Mouse (Mus musculus): Measurements from ENCODE around the gene Fancc. TPM values are rescaled to one million over a fixed set of nuclear protein-coding genes. Genes with fewer than 3 reads are reported as not detected.
"Not testable (repeated sequence)": the region's sequence is repeated elsewhere in the genome, so short reads cannot be mapped to it uniquely, and the experiment has no call there.

Fancc gene
- total RNA-seq, 4 experiments from 2014 or later: 2.4 to 4.1 (median 3.5) TPM

DNA sequence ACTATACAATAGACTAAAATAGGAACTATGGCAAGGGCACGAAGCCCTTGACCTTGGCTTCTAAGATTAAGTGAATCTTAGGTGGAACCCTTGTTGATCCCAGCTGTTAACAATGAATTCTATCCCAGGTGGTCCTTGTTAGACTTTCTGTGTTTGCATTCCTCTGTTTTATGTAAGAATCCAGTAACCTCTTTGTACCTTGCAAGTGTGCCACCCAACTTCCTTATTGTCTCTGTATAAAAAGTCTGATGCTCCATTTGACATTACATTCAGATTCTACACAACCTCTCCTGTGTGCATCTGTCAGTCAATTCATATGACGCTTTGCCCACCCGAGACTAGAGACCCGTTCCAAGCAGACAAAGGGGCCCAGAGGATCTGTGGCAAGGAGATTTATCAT lies 143.8 kb downstream of the Fancc start:
- not testable (repeated sequence) for DNase-seq (ENCODE audit: low spot score)

DNA sequence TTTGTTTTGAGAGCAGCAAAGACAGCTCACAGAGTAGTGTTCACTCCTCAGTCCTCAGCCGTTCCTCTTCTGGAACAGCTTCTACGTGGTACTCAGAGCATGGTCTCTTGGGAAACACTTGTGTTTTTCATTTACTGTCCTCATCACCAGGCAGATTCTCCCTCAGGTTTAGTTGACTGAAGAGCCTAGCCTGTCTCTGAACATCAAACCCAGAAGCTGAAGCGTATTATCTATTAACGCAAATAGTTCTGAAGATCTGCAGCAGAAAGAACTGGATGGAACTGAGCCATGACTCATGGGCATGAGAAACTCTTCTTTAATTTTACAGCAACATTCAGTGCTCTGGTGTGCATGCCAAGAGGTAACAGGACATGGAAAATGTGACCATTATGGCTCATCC lies 147.0 kb downstream of the Fancc start:
- DNase-seq (ENCODE audit: low spot score): no peak

DNA sequence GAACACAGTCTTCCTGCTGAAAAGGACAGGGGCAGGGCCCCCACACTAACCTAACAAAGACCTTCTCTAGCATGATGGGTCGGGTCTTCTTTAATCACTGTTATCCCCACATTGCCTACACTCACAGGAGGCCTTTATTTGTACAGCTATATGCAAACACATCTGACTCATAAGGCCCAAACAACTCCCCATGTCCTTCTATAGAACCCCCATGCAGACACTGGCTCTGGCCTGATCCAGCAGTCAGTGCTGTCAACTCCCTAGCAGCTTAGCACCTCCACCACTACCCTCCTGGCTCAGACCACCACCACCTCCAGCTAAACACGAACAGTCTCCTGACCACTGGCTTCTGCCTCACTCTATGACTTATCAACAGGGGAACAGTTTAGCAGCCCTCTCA lies 149.4 kb downstream of the Fancc start:
- no peak for DNase-seq (ENCODE audit: low spot score)

DNA sequence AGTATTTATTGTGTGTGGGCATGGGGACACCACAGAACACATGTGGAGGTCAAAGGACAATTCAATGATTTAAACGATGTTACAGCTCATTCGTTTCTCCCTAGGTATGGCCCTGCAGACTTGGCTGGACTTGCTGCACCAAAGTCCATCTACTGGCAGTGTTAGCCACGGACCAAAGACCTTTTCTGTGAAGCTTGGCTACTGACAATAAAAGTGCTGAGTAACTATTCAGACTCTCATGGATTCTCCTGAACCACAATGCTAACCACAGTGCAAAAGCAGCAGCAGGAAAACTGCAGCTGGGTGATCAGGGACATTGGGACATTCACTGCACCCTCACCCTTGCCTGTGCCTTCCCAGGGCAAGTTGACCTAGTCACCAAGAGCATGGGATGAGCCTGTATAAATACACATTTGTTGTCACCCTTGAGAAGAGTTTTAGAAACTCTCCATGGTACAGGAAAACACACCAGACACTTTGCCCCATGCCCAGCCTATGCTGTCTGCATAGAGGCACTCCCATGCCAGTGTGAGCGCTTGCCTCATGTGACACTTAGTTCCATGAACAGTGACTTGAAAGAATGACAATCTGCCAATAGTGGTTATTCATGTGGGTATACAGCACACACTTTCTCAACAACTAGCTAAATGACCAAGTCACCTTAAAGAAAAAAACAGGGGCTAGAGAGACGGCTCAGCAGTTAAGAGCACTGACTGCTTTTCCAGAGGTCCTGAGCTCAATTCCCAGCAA lies 151.4 kb downstream of the Fancc start:
- no peak for DNase-seq (ENCODE audit: low spot score)

DNA sequence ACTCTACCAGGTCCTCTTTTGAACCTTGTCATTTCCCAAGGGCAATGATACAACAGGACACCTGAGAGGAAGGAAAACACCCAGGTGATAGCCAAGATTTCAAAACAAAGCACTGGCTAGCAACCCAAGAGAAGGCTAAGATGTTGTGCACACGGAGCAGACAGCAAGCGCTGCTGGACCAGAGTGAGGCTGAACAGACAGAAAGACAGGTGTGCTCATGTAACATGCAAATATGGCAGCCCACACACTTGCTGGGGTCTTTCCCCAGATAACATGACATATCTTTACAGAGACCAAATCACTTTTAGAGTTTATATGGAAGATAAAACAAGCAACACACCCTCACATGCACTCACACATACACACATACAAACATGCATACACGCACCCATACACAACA lies 152.6 kb downstream of the Fancc start:
- no peak for DNase-seq (ENCODE audit: low spot score)

DNA sequence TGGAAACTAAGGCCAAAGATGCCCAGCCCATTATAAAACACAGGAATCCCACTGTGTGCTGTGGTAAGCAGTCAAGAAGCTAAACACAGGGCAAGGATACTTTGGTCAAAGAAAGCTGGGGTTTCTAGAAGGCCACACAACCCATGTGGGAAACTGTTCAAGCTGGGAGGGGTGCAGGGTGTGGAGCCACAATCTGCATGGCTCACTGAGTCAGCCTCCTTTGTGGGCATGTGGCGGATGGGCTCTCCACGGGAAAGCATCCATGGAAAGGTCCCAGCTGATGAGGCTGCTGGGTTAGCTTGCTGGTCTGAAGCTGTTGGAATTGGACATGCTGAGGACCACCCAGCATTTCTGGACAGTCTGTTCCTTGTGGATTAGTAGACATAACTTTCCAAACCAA lies 154.3 kb downstream of the Fancc start:
- no peak for DNase-seq (ENCODE audit: low spot score)

DNA sequence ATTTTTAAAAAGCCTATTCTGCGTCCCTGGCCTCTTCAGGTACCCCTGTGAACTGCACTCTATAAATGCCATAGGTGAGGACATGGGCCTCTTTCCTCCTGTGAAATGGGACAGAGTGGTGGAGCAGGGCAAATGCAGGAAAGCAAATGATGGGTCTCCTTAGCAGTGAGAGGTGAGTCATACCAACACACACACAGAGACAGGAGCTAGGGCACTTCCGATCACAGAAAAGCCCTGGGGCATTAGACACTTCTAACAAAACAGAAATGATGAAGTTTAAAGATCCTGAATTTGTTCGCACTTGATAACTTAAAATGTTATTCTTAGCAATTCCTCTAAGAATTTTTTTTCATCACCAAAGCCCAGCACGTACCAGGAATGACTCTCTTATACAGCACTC lies 157.1 kb downstream of the Fancc start:
- no peak for DNase-seq (ENCODE audit: low spot score)

DNA sequence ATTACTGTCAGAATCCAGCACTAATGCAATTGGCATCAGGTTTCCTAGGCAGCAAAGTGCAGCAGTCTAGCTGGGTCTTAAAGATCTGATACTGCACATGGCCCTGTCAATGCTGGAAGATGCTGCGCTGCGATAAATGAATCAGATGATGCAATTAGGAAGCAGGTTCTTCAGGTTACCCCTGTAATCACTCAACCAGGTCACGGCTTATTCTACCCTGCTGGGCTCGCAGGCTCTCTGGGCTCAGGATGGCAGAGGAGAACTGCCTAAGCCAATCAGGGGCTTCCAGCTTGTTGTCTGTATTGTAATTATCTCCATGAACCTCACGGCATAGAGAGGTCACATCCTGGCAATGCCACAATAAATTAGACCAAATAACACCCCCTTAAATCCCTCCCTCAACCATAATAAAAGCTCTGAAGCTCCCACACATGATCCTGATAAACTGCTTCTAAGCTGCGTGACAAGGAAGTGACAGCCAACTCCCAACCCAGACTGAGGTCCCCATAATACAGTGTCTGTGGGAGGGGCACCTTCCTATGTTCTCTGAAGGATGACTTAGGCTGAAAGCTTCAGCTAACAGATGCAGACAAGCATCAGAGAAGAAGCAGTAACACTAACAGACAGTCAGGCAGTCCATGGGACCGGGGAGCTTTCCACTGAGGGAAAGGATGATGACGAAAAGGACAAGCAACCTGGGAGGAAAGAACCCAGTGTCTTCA lies 159.7 kb downstream of the Fancc start:
- DNase-seq (ENCODE audit: low spot score): no peak

DNA sequence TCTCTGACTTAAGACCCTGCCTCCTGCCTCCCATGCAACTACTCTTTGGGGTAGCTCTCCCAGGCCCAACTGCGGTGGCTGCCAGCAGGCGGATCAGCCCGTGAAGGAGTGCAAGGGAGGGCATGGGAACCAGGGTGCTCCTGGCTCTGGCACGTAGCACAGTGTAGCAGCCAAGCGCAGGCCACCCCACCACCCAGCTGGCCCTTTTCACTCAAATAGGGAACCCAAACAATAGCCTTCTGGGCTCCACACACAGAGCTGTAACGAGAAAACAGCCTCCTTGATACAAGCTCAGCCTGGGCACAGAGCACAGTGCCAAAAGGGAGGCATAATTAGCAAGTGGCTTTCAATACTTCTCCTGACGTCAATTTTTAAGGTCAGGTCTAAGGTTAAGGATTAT lies 160.7 kb downstream of the Fancc start:
- DNase-seq (ENCODE audit: low spot score): no peak

DNA sequence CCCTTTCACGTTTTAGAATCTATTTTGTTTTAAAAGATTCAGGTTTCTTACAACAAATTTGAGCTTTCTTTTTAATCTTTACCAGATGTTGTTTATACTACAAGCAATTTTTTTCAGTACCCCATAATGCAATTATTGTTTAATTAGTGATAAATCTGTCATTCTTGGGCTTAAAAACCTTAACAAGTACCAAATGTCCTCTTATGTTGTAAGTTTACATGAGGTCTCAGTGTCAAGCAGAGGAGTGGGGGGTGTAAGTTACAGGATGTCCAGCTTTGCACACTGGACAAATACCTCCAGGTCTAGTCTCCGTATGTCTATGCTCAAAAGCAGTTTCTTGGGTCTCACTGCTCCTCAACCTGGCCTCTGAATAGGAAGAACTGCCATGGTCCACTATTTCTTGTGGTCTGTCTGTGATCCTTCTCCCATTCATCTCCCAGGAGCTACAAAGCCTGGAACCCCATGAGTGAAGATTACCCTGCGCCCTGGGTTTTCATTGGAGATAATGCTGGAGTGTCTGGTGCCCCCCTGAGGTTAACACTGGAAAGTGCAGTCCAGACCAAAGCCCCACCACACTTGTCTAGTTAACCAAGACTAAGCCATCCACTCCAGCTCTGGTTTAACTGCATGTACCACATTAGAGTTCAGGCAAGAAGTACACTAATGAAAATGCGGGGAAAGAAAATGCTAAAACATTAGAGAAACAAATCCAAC lies 161.5 kb downstream of the Fancc start:
- no peak for DNase-seq (ENCODE audit: low spot score)

DNA sequence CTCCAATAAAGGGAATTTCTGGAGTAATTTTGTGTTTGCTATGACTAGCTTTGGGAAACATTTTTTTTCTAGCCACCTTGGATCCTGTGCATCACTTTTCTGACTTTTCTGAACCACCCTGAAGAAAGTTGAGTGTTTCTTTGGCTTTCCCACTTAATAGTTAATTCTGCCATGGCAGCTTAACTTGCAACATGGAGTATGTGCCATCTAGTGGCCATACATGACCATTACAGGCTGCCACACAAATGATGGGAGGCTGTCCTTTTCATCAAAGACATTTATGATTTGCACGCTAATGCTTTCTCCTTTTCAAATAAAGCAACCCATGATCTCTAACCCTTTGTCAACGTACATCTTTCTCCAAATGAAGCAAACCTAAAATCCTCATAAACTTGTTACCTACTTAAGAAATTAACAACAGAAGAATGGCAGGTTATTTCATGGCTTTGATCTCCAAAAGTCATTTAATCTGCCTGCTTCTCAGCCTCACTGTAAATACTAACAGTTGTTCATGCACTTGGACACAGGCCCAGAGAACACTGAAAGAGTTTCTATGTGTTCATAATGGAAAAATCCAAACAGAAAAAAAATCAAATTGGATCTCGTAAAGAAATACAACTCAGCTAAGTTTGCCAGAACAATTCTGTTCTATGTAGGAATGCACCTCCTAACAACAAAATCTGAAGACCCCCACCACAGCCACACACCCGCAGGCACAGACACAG lies 164.3 kb downstream of the Fancc start:
- DNase-seq (ENCODE audit: low spot score): peak; percentile 73

DNA sequence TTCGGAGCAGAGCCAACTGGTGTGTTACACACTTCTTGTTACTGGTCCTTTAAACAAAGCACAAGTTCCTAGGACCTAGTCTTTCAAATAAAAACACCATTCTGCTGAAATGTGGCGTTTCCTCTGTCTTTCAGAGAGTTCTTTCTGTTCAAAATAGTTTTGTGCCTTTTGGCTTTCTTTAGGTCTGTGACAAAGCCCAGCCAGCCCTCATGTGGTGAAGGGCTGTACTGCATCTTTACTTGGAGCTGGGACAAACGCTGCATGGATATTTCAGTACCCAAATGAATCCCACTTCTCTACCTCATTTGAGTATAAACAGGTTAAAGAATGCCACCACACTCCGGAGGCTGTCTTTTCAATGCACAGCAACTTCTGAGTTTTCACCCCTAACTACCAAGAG lies 165.7 kb downstream of the Fancc start:
- peak; percentile 77 for DNase-seq (ENCODE audit: low spot score)

DNA sequence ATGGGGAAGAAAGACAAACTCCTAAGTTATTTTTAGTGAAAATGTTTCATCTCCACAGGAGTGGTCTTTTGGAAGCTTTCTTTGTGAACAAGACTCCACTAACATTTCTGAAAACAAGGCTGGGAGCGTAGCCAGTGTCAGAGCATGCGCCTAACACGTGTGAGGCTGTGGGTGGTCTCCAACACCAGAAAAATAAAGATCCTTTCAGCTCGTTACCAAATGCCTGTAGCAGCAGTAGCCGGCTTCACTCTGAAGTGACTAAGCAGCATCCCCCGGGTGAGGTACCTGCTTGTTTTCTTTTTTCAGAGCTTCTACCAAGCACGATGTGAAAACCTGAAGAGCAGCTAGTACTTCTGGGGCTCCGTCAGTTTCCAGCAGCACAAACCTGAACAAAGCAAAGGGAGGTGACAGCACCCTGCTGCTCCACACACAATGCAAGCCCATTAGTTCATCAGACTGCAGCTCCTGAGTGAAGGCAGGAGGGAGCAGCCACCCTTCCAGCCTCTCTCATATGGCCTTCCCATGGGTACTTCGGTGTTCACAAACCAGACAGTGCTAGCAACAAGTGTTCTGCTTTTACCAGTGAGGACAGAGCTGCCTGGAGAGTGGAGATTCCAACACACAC lies 166.7 kb downstream of the Fancc start:
- DNase-seq (ENCODE audit: low spot score): no peak

DNA sequence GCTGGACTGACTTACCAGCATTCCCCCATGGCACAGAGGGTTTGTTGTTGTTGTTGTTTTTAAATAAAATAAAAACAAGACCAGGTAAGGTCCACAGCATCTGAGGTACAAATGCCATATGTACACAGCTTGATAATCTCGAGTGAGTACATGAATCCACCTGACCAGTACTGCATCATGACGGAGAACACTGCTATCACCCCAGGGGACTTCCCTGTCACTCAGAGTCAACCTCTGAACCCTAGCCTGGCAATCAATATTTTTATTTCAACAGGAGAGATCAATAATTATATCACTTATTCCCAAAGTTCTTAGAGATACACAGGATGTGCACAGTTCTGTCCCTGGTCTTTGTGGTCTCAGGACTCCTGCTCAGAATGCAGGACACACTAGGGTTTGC lies 171.1 kb downstream of the Fancc start:
- DNase-seq (ENCODE audit: low spot score): no peak

DNA sequence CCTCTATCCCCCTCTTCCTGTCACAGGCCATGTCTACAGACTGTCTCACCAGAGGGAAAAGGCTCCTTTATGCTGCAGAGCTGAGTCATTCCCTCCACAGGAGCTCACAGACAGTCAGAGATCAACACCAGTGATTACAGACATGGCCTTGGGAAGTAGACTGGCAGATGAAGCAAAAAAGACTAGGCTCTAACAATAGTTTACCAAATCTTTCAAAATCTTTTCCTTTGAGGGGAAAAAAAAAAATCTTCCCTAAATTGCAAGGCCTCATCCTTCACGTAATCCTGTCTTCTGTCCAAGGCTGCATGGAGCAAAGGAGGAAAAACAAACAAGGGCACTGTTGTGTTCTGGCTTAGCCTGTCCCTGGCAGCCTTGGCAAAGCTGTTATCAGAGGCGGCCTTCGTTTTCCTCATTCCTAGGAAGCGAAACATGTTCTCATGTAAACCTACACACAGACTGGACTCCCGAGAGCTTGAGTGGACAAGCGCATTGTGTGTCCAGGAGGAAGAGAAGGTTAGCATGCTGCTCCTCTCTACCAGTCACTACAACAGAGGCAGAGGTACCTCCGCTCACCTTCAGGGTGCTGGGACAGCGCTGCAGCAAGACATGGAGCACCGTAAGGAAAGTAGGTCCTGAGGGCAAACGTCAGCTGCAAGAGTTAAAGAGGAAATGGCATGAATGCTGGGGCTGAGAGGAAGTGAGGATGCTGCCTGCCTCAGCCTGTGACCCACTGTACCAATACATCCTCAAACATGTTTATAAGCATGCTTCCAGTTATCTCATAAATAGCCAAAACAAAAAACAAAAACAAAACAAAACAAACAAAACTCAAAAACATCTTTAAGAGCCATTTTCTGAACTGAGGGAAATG lies 171.9 kb downstream of the Fancc start:
- no peak for DNase-seq (ENCODE audit: low spot score)

DNA sequence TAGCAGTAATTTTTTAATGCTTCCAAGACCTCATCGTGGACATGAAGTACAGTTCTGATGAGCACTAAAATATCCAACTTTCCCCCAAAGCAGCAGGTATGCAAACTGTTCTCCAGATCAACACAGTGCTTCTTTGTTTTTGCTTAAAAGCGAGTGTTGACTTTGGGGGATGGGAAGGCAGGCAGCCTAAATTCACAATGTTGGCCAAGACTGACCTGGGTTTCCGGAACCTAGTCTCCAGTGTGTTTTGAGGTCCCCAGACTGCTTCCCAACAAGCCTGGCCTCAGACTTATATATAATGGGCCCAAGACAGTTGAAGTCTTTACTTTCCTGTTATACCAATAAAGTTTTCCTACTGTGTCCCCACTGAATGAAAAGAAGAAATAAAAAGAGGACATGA lies 172.8 kb downstream of the Fancc start:
- DNase-seq (ENCODE audit: low spot score): no peak

DNA sequence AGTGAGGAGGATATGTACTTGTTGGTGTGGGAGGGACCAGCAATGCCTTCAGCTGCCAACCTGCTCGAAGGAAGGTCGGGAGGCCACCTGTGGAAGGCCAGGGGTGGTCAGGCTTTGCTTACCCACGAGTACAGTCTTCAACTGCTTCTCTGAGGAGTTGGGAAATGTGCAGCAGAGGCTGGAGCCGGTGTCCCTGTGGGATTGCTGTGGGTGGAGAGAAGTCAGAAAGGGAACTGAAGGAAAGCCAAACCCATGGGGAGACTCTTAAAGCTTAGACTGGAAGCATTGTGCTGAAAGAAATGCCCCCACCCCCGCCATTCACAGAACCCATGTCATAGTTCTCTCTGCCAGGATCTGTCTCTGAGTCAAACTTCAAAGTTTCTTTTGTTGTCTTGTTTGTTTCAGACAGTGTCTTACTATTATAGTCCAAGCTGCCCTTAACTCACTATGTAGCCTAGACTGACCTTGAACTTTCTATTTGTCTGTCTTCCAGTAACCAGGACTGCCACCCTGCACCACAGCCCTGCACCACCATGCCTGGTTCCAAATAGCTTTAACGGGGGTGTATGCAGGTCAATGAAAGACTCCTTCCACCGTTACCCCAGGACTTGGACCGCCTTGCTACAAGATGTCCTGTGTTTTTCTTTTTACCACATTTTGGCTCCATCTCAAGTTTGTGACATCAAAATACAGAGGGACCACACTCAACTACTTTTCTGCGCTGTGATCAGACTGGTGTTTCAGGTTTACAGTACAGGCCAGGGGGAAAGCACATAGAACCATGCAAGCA lies 173.6 kb downstream of the Fancc start:
- DNase-seq (ENCODE audit: low spot score): peak; percentile 54

DNA sequence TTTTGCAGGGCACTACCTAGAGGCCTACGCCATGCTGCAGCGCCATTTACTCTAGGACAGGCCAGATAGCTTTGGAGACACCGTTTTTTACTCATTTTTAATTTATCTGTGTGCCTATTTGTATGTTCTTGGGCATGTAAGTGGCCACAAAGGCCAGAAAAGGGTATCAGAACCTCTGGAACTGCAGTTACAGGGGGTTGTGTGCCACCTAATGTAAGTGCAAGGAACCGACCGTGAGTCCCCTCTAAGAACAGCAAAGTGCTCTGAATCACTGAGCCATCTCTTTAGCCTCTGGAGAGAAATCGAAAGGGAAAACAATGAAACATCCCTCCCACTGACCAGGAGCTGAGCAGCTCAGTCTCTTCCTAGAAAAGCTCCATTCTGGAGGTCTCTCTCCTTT lies 174.3 kb downstream of the Fancc start:
- no peak for DNase-seq (ENCODE audit: low spot score)

DNA sequence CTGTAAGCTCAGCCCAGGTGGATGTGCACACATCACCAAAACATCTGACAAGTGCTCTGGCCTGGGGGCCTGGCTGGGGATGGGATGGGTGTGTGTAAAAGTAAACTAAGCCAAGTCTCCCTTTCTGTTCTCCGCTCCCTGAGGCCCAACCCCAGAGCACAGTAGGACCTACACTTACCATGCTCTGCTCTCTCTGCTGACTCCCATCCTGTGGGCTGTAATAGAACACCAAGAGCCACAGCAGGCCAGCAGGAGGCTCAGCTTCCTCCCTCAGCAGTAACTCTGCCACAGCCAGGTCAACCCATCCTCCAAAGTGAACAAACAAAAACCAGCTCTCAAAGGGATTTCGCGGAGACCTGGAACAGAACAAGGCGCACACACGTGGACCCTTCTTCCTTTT lies 175.4 kb downstream of the Fancc start:
- no peak for DNase-seq (ENCODE audit: low spot score)

DNA sequence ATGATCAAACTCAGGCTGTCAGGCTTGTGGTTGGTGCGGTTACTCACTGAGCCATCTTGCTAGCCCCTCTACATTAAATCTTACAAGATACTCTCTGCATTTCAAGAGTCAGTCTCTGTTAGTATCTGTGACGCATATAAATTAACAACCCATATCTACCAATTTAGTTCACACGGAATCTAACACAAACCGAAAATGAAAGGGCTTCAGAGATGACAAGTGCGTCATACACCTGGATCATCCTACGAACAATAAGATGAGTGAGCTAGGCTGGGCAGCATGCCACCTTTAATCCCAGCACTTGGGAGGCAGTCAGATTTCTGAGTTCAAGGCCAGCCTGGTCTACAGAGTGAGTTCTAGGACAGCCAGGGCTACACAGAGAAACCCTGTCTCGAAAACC lies 177.3 kb downstream of the Fancc start:
- no peak for DNase-seq (ENCODE audit: low spot score)
